Mouse (Mus musculus): ENCODE data around the gene Tpra1. TPM values are rescaled to one million over a fixed set of nuclear protein-coding genes. Genes with fewer than 3 reads are reported as not detected.

Gene Tpra1
- polyA plus RNA-seq, 1 experiment from 2014 or later: 76.2 TPM

DNA sequence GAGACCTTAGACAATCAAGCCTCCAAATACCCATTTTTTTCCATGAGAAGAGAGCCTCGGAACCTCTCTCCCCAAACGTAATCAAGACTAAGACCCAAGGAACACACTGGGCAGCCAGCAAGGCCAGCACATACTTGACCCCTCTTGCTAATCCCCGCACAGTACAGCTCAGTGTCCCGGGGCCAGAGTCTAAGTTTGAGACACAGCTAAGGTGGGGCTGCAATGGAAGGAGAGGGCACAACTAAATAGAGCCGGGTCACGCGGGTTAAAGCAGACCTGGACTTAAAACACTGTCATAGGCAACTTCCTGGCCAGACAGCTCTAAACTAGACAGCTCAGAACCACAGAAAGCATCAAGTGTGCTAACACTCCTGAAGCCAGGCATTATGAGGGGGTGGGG lies 11.2 kb upstream of the Tpra1 start:
- WGBS: 87% methylated on average over 7 of the region's 7 CpGs
- Histone ChIP-seq H3K4me3 (replicated peaks) (no peak overlapping the region), H3K4me1 (replicated peaks) (no peaks in the 10 kb centered on the region), H3K36me3 (peaks cover 100% of the 10 kb centered on the region), H3K9me3 (no peaks in the 10 kb centered on the region), H3K4me2 (no peak overlapping the region), H3K27ac (no peak overlapping the region), H3K27me3 (no peaks in the 10 kb centered on the region), H3K9ac (replicated peaks) (no peak overlapping the region)
- no peak for ATAC-seq (ENCODE audit: insufficient number of reproducible peaks, insufficient read depth, low FRiP score, low TSS enrichment, low read depth)

DNA sequence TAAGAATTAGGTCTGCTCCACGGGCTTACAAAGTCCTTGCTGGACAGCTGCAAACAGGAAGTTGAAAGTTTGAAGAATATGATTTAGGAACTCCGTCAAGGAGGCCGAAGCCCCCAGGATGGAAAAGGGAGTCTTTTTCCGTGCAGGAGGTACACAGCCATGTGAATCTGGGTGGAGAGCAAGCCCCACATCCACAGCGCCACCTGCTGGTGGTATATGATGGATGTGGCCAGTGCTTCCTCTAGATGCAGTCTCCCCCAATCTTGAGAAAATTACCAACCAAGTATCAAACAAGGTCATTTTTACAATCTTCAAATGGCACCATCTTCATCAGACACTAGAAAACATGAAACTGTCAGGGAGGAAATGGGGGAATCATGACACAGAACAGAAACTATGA lies 8.5 kb upstream of the Tpra1 start:
- WGBS: 68% methylated on average over 5 of the region's 5 CpGs

DNA sequence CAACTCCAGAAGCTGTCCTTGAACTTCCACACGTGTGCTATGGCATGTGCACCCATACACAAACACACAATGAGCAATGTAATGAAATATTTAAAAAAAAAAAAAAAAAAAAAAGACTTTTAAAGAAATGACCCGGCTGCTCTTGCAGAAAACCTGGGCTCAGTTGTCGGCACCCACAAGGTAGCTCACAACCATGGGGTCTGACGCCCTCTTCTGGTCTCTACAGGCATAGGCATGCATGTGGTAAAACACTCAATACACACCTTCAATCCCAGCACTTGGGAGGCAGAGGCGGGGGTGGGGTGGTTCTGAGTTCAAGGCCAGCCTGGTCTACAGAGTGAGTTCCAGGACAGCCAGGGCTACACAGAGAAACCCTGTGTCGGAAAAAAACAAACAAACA lies 6.1 kb upstream of the Tpra1 start:
- H3K9ac ChIP-seq (replicated peaks): no peak overlapping the region
- no peaks in the 10 kb centered on the region for H3K9me3 ChIP-seq
- no peak for ATAC-seq (ENCODE audit: insufficient number of reproducible peaks, insufficient read depth, low FRiP score, low TSS enrichment, low read depth)
- H3K4me1 ChIP-seq (replicated peaks): peaks cover 18% of the 10 kb centered on the region
- no peaks in the 10 kb centered on the region for H3K27me3 ChIP-seq
- H3K27ac ChIP-seq: no peak overlapping the region
- peaks cover 64% of the 10 kb centered on the region for H3K36me3 ChIP-seq
- H3K4me3 ChIP-seq (replicated peaks): no peak overlapping the region
- 84% methylated on average over 6 of the region's 6 CpGs for WGBS
- peak overlapping the region; percentile 74 for H3K4me2 ChIP-seq

More for the DNA sequence above, 8.5 kb upstream of the Tpra1 start:
- H3K9me3 ChIP-seq: no peaks in the 10 kb centered on the region
- H3K9ac ChIP-seq (replicated peaks): no peak overlapping the region
- ATAC-seq (ENCODE audit: insufficient number of reproducible peaks, insufficient read depth, low FRiP score, low TSS enrichment, low read depth): no peak
- H3K4me1 ChIP-seq (replicated peaks): peaks cover 16% of the 10 kb centered on the region
- peaks cover 88% of the 10 kb centered on the region for H3K36me3 ChIP-seq
- no peak overlapping the region for H3K27ac ChIP-seq
- H3K4me2 ChIP-seq: no peak overlapping the region
- H3K4me3 ChIP-seq (replicated peaks): no peak overlapping the region
- H3K27me3 ChIP-seq: no peaks in the 10 kb centered on the region

DNA sequence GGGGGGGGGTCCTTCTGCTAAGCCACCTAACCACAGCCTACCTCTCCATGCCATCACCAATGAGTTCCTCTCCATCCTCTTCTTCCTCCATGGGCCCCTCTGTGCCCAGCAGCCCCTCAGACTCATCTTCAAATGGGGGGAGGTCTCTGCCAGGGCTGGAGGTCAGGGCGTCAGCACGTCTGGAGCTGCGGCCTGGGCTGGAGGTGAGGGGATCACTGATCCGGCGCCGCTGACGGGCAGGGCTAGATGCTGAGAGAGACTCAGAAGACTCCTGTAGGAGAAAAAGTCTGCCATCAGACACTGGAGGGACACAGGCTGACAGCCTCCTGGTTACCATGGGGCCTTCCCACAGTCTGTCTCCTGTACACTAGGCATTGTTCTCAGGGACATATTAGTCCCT lies 4.8 kb upstream of the Tpra1 start:
- Histone ChIP-seq H3K36me3 (peaks cover 51% of the 10 kb centered on the region), H3K9me3 (no peaks in the 10 kb centered on the region), H3K27me3 (no peaks in the 10 kb centered on the region), H3K4me1 (replicated peaks) (peaks cover 26% of the 10 kb centered on the region), H3K27ac (no peak overlapping the region), H3K9ac (replicated peaks) (peak overlapping the region; percentile 55), H3K4me2 (peak overlapping the region; percentile 74), H3K4me3 (replicated peaks) (peak overlapping the region; percentile 76)
- WGBS: 63% methylated on average over 7 of the region's 7 CpGs
- no peak for ATAC-seq (ENCODE audit: insufficient number of reproducible peaks, insufficient read depth, low FRiP score, low TSS enrichment, low read depth)

DNA sequence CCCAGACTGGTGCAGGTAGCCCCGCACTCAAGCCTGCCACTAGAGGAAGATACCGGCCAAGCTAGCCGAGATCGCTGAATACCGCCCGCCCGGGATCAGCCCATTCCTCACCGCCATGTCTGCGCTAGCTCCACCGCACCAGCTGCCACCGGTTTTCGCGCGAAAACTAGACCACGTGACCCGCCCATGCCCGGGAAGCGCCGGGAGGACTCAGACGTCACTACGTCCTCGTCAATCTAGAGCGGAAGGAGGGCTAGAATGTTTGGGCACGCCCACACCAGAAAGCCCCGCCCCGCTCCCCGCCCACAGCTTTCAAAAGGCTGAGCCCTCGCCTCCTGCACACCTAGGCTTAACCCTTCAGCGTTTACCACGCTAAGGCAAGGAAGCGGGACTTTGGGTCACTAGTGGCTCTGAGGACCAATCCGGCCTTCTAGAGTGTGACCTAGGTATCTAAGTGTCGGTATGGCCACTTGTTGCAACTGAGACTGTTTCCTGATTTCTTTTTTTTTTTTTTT lies 3.5 kb upstream of the Tpra1 start, which contains the start of gene Mcm2:
Mcm2 (minus strand) TSS at position 247 of the 515 bp plus-strand sequence.
- Histone ChIP-seq H3K9me3 (no peaks in the 10 kb centered on the region), H3K36me3 (peaks cover 37% of the 10 kb centered on the region), H3K27ac (peak within 1 kb of the TSS; percentile 89), H3K27me3 (no peaks in the 10 kb centered on the region), H3K9ac (replicated peaks) (peak within 1 kb of the TSS; percentile 81), H3K4me2 (peak within 1 kb of the TSS; percentile 74), H3K4me3 (replicated peaks) (peak within 1 kb of the TSS; percentile 76), H3K4me1 (replicated peaks) (peaks cover 34% of the 10 kb centered on the region)
- under 1% methylated on average over 33 of the region's 33 CpGs for WGBS
- peak; percentile 62 for ATAC-seq (ENCODE audit: insufficient number of reproducible peaks, insufficient read depth, low FRiP score, low TSS enrichment, low read depth)

DNA sequence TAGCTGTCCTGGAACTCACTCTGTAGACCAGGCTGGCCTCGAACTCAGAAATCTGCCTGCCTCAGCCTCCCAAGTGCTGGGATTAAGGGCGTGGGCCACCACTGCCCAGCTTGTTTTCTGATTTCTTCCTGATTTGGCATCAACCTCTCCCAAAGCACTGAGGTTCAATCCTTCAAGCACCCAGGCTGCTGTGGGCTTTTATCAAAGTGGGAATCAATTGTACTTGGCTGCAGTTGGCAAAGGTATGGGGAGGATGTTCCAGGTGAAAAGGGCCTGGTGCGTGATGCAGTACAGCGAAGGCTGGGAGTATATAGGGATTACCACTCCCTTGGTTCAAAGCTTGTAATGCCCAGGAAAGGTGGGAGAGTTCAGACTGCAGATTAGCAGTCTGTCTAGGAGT lies 3.0 kb upstream of the Tpra1 start:
- no peak overlapping the region for H3K27ac ChIP-seq
- H3K4me3 ChIP-seq (replicated peaks): no peak overlapping the region
- H3K4me1 ChIP-seq (replicated peaks): peaks cover 38% of the 10 kb centered on the region
- 58% methylated on average over 4 of the region's 4 CpGs for WGBS
- no peak overlapping the region; the same call in 1 of the 2 replicates for H3K9ac ChIP-seq (replicated peaks)
- H3K36me3 ChIP-seq: peaks cover 32% of the 10 kb centered on the region
- peak overlapping the region; percentile 74 for H3K4me2 ChIP-seq
- no peaks in the 10 kb centered on the region for H3K27me3 ChIP-seq
- no peak for ATAC-seq (ENCODE audit: insufficient number of reproducible peaks, insufficient read depth, low FRiP score, low TSS enrichment, low read depth)
- no peaks in the 10 kb centered on the region for H3K9me3 ChIP-seq

DNA sequence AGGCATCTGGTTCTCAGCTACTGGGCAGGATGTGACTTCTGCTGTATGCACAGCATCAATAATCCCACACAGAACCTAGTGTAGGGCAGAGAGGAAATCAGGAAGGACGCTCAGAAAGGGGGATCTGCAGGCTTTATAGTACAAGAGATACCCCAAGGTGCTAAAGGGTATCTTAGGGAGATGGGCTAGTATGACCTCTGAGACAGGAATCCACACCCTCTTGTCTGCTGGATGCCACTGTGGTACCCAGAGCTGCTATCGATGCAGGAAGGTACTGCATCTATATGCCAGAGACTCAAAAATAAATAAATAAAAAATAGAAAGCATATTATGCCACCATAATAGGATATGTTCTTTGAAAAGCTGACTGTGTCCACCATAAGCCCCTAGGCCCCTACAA lies 2.4 kb upstream of the Tpra1 start:
- Histone ChIP-seq H3K4me2 (no peak overlapping the region), H3K9me3 (no peaks in the 10 kb centered on the region), H3K9ac (replicated peaks) (no peak overlapping the region; the same call in 1 of the 2 replicates), H3K36me3 (peaks cover 27% of the 10 kb centered on the region), H3K27ac (no peak overlapping the region), H3K27me3 (no peaks in the 10 kb centered on the region), H3K4me3 (replicated peaks) (no peak overlapping the region), H3K4me1 (replicated peaks) (peaks cover 38% of the 10 kb centered on the region)
- no peak for ATAC-seq (ENCODE audit: insufficient number of reproducible peaks, insufficient read depth, low FRiP score, low TSS enrichment, low read depth)
- WGBS: 86% methylated on average over 2 of the region's 2 CpGs

DNA sequence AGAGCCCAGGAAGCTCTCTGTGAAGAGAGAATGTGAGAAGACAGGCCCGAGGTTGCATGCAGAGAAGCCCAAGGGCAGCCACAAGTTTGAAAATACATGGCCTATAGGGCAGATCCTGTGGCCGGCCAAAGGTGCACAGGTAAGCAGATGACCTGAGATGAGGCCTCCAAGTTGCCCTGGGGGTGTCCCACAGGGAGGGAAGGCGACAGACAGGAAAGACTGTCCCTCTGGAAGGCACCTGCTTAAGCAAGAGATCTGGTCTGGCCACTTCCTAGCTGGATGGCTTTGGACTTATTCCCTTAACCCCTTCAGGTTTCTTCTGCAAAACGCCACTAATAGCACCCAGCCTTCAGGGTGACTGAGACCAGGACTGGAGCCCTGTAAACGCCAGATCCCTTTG lies 580 bp upstream of the Tpra1 start:
- Histone ChIP-seq H3K27me3 (no peaks in the 10 kb centered on the region), H3K36me3 (peaks cover 9% of the 10 kb centered on the region), H3K9ac (replicated peaks) (peak overlapping the region; percentile 86), H3K4me3 (replicated peaks) (peak overlapping the region; percentile 81), H3K27ac (peak overlapping the region; percentile 94), H3K4me2 (peak overlapping the region; percentile 94), H3K9me3 (no peaks in the 10 kb centered on the region), H3K4me1 (replicated peaks) (peaks cover 39% of the 10 kb centered on the region)
- 8% methylated on average over 5 of the region's 5 CpGs for WGBS
- ATAC-seq (ENCODE audit: insufficient number of reproducible peaks, insufficient read depth, low FRiP score, low TSS enrichment, low read depth): no peak

DNA sequence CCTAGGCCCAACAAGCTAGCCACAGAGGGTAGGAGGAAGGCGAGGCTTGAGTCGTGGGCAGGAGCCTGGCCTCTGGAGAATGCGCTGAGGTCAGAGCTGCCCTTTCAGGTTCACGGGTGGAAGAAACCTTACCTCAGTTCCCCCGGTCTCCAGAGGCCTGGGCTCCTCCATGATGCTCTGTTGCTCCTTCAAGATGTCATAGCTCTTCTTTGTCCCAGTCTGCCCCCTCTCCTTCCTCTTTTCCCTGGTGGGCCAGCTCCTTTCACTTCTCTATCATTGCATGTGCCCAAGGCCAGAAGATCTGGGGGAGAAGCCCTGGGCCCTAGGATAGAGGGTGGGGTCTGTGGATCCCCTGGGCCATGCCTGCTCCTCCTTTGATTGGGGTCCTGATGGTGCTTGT lies 1.7 kb downstream of the Tpra1 start:
- WGBS: 83% methylated on average over 5 of the region's 5 CpGs
- Histone ChIP-seq H3K4me2 (peak overlapping the region; percentile 94), H3K9ac (replicated peaks) (peak overlapping the region; percentile 86), H3K36me3 (peaks cover 12% of the 10 kb centered on the region; the same call in 1 of the 2 replicates), H3K9me3 (no peaks in the 10 kb centered on the region), H3K27me3 (no peaks in the 10 kb centered on the region), H3K27ac (no peak overlapping the region), H3K4me3 (replicated peaks) (peak overlapping the region; percentile 81), H3K4me1 (replicated peaks) (peaks cover 34% of the 10 kb centered on the region)
- no peak for ATAC-seq (ENCODE audit: insufficient number of reproducible peaks, insufficient read depth, low FRiP score, low TSS enrichment, low read depth)

DNA sequence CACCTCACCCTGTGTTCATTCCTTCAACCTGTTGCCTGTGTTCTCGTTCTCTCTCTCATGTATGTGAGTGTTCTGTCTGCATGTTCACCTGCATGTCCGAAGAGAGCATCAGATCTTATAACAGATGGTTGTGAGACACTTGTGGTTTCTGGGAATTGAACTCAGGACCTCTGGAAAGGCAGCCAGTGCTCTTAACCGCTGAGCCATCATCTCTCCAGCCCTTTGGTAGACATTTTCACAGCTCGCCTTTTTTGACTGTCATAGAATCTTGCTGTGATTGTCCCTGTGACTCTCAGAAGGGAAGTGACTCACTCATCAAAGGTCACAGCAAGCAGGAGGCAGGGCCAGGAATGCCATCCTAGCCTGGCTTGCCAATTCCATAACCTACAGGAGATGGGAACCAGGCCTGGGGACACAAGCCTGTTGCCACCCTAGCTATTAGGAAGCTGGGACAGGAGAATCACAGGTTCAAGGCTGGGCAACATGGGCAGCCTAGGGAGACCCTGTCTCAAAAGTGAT lies 2.5 kb downstream of the Tpra1 start:
- H3K9ac ChIP-seq (replicated peaks): no peak overlapping the region
- H3K4me2 ChIP-seq: no peak overlapping the region
- peaks cover 18% of the 10 kb centered on the region for H3K36me3 ChIP-seq
- no peaks in the 10 kb centered on the region for H3K27me3 ChIP-seq
- no peak for ATAC-seq (ENCODE audit: insufficient number of reproducible peaks, insufficient read depth, low FRiP score, low TSS enrichment, low read depth)
- WGBS: 86% methylated on average over 4 of the region's 4 CpGs
- no peak overlapping the region for H3K4me3 ChIP-seq (replicated peaks)
- no peaks in the 10 kb centered on the region for H3K9me3 ChIP-seq
- H3K27ac ChIP-seq: no peak overlapping the region
- H3K4me1 ChIP-seq (replicated peaks): peaks cover 34% of the 10 kb centered on the region

DNA sequence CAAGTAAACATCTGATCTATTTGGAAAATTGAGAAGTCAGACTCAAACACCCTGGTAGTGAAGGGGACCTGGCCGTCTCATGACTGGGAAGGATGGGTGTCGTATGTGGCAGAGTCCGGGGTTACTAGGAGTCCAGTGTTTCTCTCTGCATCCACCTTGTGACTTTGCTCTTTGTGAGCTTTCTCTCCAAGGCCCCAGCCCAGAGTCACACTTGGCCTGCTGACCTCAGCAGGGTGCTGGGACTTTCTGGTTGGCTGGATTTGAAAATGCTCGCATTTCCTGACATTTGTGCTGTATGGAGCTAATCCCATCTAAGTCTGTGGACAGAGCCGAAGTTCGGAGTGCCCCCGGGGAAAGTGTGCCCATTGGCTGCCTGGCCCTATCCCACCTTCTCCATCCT lies 3.0 kb downstream of the Tpra1 start:
- H3K27ac ChIP-seq: no peak overlapping the region

More for the DNA sequence above, 3.0 kb downstream of the Tpra1 start:
- no peak overlapping the region for H3K4me3 ChIP-seq (replicated peaks)
- H3K9ac ChIP-seq (replicated peaks): 0 out of 2 replicates have a peak overlapping the region, but pooled peaks have one; percentile 12
- 92% methylated on average over 7 of the region's 7 CpGs for WGBS
- H3K27me3 ChIP-seq: no peaks in the 10 kb centered on the region
- peaks cover 34% of the 10 kb centered on the region for H3K4me1 ChIP-seq (replicated peaks)
- no peaks in the 10 kb centered on the region for H3K9me3 ChIP-seq
- no peak for ATAC-seq (ENCODE audit: insufficient number of reproducible peaks, insufficient read depth, low FRiP score, low TSS enrichment, low read depth)
- no peak overlapping the region for H3K4me2 ChIP-seq
- H3K36me3 ChIP-seq: peaks cover 23% of the 10 kb centered on the region
